Mouse (Mus musculus): ENCODE measurements around the gene Epas1. TPM values are rescaled to one million over a fixed set of nuclear protein-coding genes. Genes with fewer than 3 reads are reported as not detected.

The Epas1 gene
- polyA plus RNA-seq, 1 experiment from 2014 or later, result 5.1 TPM

- WGBS, result 76% methylated on average over 13 of the region's 13 CpGs
- no peaks in the 10 kb centered on the region for H3K4me1 ChIP-seq
Observed at GRCm38 (mm10) chr17:86852591-86853031, 99.1 kb downstream of the Epas1 start.

GRCm38 (mm10) chr17:86870586-86870985, 117.1 kb downstream of the Epas1 start:
- Histone ChIP-seq H3K27ac (no peak overlapping the region), H3K4me1 (no peaks in the 10 kb centered on the region), H3K27me3 (replicated peaks) (peaks cover 3% of the 10 kb centered on the region; the same call in 1 of the 2 replicates), H3K9me3 (no peaks in the 10 kb centered on the region), H3K36me3 (replicated peaks) (no peaks in the 10 kb centered on the region), H3K9ac (no peak overlapping the region), H3K4me3 (no peak overlapping the region), H3K4me2 (no peak overlapping the region)
- ATAC-seq (replicated peaks), result no peak
- 72% methylated on average over 8 of the region's 8 CpGs for WGBS

More at GRCm38 (mm10) chr17:86852591-86853031, 99.1 kb downstream of the Epas1 start:
- Histone ChIP-seq H3K4me2 (no peak overlapping the region), H3K27me3 (replicated peaks) (no peaks in the 10 kb centered on the region), H3K4me3 (no peak overlapping the region), H3K36me3 (replicated peaks) (no peaks in the 10 kb centered on the region), H3K9me3 (no peaks in the 10 kb centered on the region), H3K27ac (no peak overlapping the region), H3K9ac (no peak overlapping the region)
- ATAC-seq (replicated peaks), result no peak

- H3K9me3 ChIP-seq, result no peaks in the 10 kb centered on the region
- no peak overlapping the region for H3K4me3 ChIP-seq
- ATAC-seq (replicated peaks), result no peak
- no peak overlapping the region for H3K9ac ChIP-seq
- H3K36me3 ChIP-seq (replicated peaks), result no peaks in the 10 kb centered on the region
- H3K27ac ChIP-seq, result no peak overlapping the region
- 76% methylated on average over 6 of the region's 6 CpGs for WGBS
- H3K27me3 ChIP-seq (replicated peaks), result peaks cover 8% of the 10 kb centered on the region; the same call in 1 of the 2 replicates
- H3K4me1 ChIP-seq, result no peaks in the 10 kb centered on the region
- H3K4me2 ChIP-seq, result no peak overlapping the region
Observed at GRCm38 (mm10) chr17:86872643-86873042, 119.1 kb downstream of the Epas1 start.

GRCm38 (mm10) chr17:86876940-86877339, 123.4 kb downstream of the Epas1 start:
- Histone ChIP-seq H3K4me1 (peaks cover 7% of the 10 kb centered on the region; the same call in 1 of the 2 replicates), H3K27me3 (replicated peaks) (peaks cover 18% of the 10 kb centered on the region; the same call in 1 of the 2 replicates), H3K4me2 (no peak overlapping the region), H3K9ac (no peak overlapping the region), H3K36me3 (replicated peaks) (no peaks in the 10 kb centered on the region), H3K27ac (no peak overlapping the region), H3K4me3 (no peak overlapping the region), H3K9me3 (no peaks in the 10 kb centered on the region)
- WGBS, result 92% methylated on average over 9 of the region's 9 CpGs
- no peak for ATAC-seq (replicated peaks)

- Histone ChIP-seq H3K27ac (no peak overlapping the region), H3K9me3 (no peaks in the 10 kb centered on the region), H3K4me2 (no peak overlapping the region), H3K9ac (no peak overlapping the region), H3K27me3 (replicated peaks) (peaks cover 18% of the 10 kb centered on the region; the same call in 1 of the 2 replicates), H3K36me3 (replicated peaks) (no peaks in the 10 kb centered on the region), H3K4me1 (peaks cover 7% of the 10 kb centered on the region; the same call in 1 of the 2 replicates), H3K4me3 (no peak overlapping the region)
- WGBS, result 77% methylated on average over 2 of the region's 2 CpGs
- no peak for ATAC-seq (replicated peaks)
Observed at GRCm38 (mm10) chr17:86877747-86878146, 124.2 kb downstream of the Epas1 start.

- no peak for ATAC-seq (replicated peaks)
- no peak overlapping the region for H3K4me3 ChIP-seq
- no peaks in the 10 kb centered on the region for H3K9me3 ChIP-seq
- no peak overlapping the region for H3K9ac ChIP-seq
- peak overlapping the region; percentile 21; the same call in 1 of the 2 replicates for H3K4me2 ChIP-seq
- peaks cover 18% of the 10 kb centered on the region; the same call in 1 of the 2 replicates for H3K27me3 ChIP-seq (replicated peaks)
- WGBS, result 38% methylated on average over 10 of the region's 10 CpGs
- no peaks in the 10 kb centered on the region for H3K36me3 ChIP-seq (replicated peaks)
- H3K27ac ChIP-seq, result no peak overlapping the region
- peaks cover 7% of the 10 kb centered on the region; the same call in 1 of the 2 replicates for H3K4me1 ChIP-seq
Observed at GRCm38 (mm10) chr17:86880056-86880455, 126.6 kb downstream of the Epas1 start.

GRCm38 (mm10) chr17:86880461-86881044, 127.1 kb downstream of the Epas1 start:
- no peak overlapping the region for H3K4me2 ChIP-seq
- H3K27me3 ChIP-seq (replicated peaks), result peaks cover 15% of the 10 kb centered on the region; the same call in 1 of the 2 replicates
- H3K9me3 ChIP-seq, result no peaks in the 10 kb centered on the region
- no peak overlapping the region for H3K9ac ChIP-seq
- H3K27ac ChIP-seq, result no peak overlapping the region
- no peak overlapping the region for H3K4me3 ChIP-seq
- WGBS, result 83% methylated on average over 4 of the region's 4 CpGs
- peaks cover 7% of the 10 kb centered on the region; the same call in 1 of the 2 replicates for H3K4me1 ChIP-seq
- no peak for ATAC-seq (replicated peaks)
- H3K36me3 ChIP-seq (replicated peaks), result no peaks in the 10 kb centered on the region

Other genes starting within 250 kb of the Epas1 start
- 0.31 and 0.45 TPM in 2 replicates for gene Gm10309, start 248.5 kb upstream of the Epas1 start, polyA plus RNA-seq (2015; fragmentation: Nextera tagmentation; extraction: Ambion mirVana)
- gene Tmem247, start 163.6 kb downstream of the Epas1 start, polyA plus RNA-seq (2015; fragmentation: Nextera tagmentation; extraction: Ambion mirVana), result not detected in 2 replicates
- gene Atp6v1e2, start 194.2 kb downstream of the Epas1 start, polyA plus RNA-seq (2015; fragmentation: Nextera tagmentation; extraction: Ambion mirVana), result not detected in 2 replicates
- gene Rhoq, start 209.4 kb downstream of the Epas1 start, polyA plus RNA-seq (2015; fragmentation: Nextera tagmentation; extraction: Ambion mirVana), result 5.6 and 7.0 TPM in 2 replicates

Data from midbrain, embryonic 15.5 days (tissue).